Mouse (Mus musculus) embryo, embryonic 10 days (tissue): Measurements from ENCODE around the gene Nanos1.
A peak's percentile ranks its signal among the peaks of the same experiment; 100 is the strongest.

Source experiments
- DNase-seq: peaks from one replicate; pipeline ENCODE4 v3.0.0-alpha.2; 2015; ENCODE audit warnings: low spot score

Nanos1 gene

GRCm38 (mm10) chr19:60788214-60788960 lies 32.6 kb downstream of the Nanos1 start:
- peak; percentile 20 for DNase-seq

- no peak for DNase-seq
These were observed 33.7 kb downstream of the Nanos1 start for GRCm38 (mm10) chr19:60789452-60789851.

- DNase-seq = peak; percentile 60
These were observed 34.2 kb downstream of the Nanos1 start for GRCm38 (mm10) chr19:60789919-60790506.

- DNase-seq = peak; percentile 90
These were observed 34.9 kb downstream of the Nanos1 start, which contains the start of gene Eif3a for GRCm38 (mm10) chr19:60790551-60791161. Eif3a (minus strand) TSS chr19:60790658.

- DNase-seq = no peak
These were observed 35.4 kb downstream of the Nanos1 start for GRCm38 (mm10) chr19:60791164-60791563.

- DNase-seq = no peak
These were observed 37.5 kb downstream of the Nanos1 start for GRCm38 (mm10) chr19:60793170-60793707.

- DNase-seq = no peak
These were observed 39.5 kb downstream of the Nanos1 start for GRCm38 (mm10) chr19:60795244-60795643.

GRCm38 (mm10) chr19:60797415-60797814 lies 41.6 kb downstream of the Nanos1 start:
- no peak for DNase-seq

- no peak for DNase-seq
These were observed 44.2 kb downstream of the Nanos1 start for GRCm38 (mm10) chr19:60799867-60800569.

GRCm38 (mm10) chr19:60804903-60805302 lies 49.1 kb downstream of the Nanos1 start:
- DNase-seq = no peak
